Mouse (Mus musculus): ENCODE measurements at regions not wholly inside any gene's neighbourhood (a gene's known extent, or its start where the extent isn't known, plus 50 kb on each side); places are given as distances from the start of the nearest gene placed in this dataset.
A peak's percentile ranks its signal among the peaks of the same experiment; 100 is the strongest.

- no peak for DNase-seq (ENCODE audit: low spot score in 2 of 2)
These were observed 154.2 kb upstream of the Eomes start for GRCm38 (mm10) chr9:118323796-118324195.

DNA sequence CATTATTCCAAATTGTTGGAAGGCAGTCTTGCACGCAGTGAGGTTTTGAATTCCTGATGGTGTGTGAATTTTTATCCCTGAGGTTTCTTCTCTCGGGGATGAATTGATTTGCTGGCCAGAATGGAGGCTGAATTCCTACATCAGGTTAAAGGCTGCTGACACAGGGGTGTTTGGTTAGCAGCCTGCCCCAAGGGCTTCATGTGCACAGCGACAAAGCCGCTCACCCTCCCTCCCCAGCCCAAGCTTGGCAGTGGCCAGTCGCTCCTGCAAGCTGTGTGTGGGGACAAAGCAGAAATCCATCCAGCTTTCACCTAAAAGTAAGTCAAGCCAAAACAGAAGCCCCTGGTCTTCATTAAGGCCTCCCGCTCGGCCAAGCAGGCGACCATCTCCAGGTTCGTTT is 151.4 kb upstream of the Eomes start:
- no peak for DNase-seq (ENCODE audit: low spot score in 2 of 2)

- no peak for DNase-seq (ENCODE audit: low spot score in 2 of 2)
These were observed 150.1 kb upstream of the Eomes start for GRCm38 (mm10) chr9:118327904-118328303.

DNA sequence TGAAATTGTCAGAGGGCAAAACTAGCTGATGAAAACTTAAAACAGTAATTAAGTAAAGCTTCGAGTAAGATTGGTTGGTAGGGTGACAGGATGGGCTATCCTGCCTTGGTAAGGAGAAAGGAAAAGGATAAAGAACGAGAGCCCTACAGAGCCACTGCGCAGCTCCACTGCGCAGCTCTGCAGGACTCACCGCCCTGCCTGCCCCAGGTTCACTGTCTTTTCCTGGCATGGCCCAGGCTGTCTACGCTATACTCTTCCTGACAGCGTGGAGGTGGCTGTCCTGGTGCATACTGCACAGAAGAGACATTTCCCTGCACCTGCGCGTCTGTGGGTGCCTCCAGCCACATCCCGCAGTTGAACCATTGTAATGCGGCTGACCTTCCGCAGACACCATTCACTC is 136.6 kb upstream of the Eomes start:
- no peak for DNase-seq (ENCODE audit: low spot score in 2 of 2)

DNA sequence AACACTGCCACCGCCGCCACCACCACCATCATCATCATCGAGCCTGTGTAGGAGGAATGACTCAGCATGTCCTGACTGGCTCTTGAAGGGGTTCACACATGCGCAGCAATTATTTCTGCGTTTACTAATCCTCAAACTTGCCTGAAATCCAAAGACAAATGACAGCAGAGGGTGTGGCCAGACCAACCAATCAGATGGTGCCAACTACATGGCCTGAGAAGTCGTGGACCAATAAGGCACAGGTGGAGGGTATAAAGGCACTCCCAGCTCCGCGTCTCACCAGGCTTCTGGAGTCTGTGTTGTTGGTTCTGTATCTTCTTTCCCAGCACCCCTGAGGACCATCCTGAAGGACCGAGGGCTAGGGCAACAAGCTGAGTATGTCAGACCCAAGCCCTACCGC is 123.1 kb upstream of the Eomes start:
- DNase-seq (ENCODE audit: low spot score in 2 of 2), result no peak

- no peak for DNase-seq (ENCODE audit: low spot score in 2 of 2)
These were observed 120.6 kb upstream of the Eomes start for GRCm38 (mm10) chr9:118357406-118357805.

- DNase-seq (ENCODE audit: low spot score in 2 of 2), result no peak
These were observed 114.1 kb upstream of the Eomes start for GRCm38 (mm10) chr9:118363929-118364328.

DNA sequence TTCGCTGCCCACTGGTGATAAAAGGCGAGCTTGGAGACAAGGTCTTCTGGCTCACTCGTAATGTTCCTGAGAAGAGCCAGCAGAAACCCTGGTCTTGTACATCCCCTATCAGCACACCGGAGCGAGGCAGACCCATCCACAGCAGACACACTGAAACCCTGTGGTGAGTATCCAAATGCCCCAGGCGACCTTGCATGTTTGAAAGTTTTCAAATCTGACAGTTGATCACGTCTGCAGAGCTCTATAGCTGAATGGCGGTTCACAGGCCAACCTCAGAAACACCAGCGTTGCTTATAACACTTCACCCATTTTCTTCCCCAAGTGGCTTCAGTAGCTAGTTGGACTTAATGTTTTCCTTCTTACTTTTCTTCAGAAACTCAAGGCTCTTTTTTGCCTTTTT is 112.6 kb upstream of the Eomes start:
- DNase-seq (ENCODE audit: low spot score in 2 of 2), result no peak

GRCm38 (mm10) chr9:118367314-118367713 is 110.7 kb upstream of the Eomes start:
- DNase-seq (ENCODE audit: low spot score in 2 of 2), result no peak

GRCm38 (mm10) chr9:118370581-118370980 is 107.4 kb upstream of the Eomes start:
- no peak for DNase-seq (ENCODE audit: low spot score in 2 of 2)

- DNase-seq (ENCODE audit: low spot score in 2 of 2), result no peak
These were observed 103.3 kb upstream of the Eomes start for GRCm38 (mm10) chr9:118374680-118375079.

GRCm38 (mm10) chr9:118379055-118379454 is 99.0 kb upstream of the Eomes start:
- DNase-seq (ENCODE audit: low spot score in 2 of 2), result peak in 1 of 2 experiments; percentile 9

DNA sequence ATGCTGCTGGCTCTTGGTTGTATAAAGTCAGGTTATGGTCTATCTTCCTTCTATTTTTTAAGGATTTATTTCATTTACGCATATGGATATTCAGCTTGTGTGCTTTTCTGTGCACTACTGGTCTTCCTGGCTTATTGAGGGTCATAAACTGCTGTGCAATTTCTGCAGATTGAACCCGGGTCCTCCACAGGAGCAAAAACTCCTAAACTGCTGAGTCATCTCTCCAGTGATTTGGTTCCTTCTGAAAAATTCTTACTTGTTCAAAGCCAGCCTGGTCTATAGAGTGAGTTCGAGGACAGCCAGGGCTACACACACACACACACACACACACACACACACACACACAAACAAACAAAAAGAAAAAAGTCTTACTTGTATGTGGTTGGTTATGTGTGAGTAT is 95.5 kb upstream of the Eomes start:
- no peak for DNase-seq (ENCODE audit: low spot score in 2 of 2)

- DNase-seq (ENCODE audit: low spot score in 2 of 2), result no peak
These were observed 93.4 kb upstream of the Eomes start for GRCm38 (mm10) chr9:118384610-118385009.

GRCm38 (mm10) chr9:118387631-118388030 is 90.4 kb upstream of the Eomes start:
- no peak for DNase-seq (ENCODE audit: low spot score in 2 of 2)

DNA sequence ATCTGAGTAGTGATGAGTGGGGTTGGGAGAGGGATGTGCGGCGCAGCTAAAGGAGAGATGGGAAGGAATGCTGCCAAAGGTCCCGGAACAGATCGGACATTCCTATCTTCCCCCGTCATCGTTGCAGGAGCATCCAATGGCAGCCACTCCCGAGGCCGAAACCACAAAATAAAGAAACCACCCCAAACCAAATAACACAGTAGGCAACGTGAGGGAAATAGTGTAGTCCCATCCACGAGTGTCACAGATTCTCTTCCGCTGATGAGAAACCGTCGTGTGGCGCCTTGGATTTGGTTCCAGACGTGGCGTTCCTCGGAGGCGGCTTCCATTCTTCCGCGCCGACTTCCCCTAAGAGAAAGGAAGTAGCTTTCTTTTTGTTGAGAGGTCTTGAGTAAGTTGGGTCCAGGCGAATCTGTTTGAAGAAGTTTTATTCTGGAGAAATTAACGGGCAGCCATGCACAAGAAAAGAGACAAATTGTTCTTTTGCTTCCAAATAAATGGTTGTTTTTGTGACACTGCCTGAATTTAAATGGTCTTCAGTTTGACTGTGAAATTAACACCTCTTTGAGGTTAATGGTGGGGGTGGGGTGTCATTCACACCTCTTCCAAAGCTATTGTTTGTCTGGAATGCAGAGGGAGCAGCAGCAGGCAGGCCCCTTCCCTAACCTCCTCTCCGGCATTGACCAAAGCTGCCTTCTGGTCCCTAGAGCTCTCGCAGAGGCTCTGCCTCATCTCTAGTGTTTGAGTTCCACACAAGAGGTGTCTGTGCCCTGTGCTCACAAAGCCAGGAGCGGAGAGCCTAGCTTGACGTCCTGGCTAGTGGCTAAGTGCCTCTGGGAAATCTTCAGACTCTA is 88.3 kb upstream of the Eomes start:
- no peak for DNase-seq (ENCODE audit: low spot score in 2 of 2)

- no peak for DNase-seq (ENCODE audit: low spot score in 2 of 2)
These were observed 87.3 kb upstream of the Eomes start for GRCm38 (mm10) chr9:118390679-118391078.

DNA sequence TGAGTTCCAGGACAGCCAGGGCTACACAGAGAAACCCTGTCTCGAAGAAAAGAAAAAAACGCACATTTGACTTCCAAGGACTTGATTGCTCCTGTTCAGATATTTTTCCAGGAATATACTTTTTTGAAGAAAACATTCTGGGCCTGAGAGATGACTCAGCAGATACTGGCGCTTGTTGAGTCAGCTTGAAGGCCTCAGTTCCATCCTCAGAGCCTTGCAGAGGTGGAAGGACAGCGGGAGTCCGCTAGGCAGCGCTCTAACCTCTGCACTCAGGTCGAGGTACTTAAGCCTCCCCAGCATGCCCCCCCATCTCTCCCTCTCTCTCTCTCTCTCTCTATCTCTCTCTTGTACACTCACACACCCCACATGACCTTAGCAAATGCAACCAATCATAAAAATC is 86.3 kb upstream of the Eomes start:
- DNase-seq (ENCODE audit: low spot score in 2 of 2), result no peak

DNA sequence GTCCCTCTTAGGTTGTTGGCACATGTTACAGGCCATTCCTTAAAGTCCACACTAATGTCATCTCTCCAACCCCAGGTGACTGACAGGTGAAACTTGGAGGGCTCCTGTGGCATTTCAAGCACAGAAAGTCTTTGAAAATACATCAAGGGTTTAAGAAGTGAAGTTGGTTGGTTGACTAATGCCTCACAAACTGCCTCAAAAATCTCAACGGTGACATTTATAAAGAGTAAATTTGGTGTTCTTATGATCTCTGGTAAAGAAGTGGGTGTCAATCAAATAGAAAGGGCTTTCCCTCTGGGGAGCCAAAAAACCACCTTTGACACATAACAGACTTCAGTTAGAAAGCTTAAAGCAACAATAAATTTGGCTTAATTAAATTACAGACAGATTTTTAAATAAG is 85.2 kb upstream of the Eomes start:
- no peak for DNase-seq (ENCODE audit: low spot score in 2 of 2)

DNA sequence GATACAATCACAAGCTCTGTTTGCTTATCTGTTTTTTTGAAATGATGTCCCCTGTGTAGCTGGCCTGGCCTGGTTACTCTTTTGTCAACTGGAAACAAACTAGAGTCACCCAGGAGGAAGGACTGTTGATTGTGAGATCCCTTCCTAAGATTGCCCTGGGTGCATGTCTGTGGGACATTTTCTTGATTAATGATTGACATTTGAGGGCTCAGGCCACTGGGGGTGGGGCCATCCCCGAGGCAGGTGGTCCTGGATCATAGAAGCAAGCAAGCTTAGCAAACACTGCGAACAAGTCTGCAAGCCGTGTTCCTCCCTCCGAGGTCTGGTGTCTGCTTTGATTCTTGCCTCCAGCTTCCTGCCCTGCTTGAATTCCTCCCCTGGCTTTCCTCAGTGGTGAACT is 84.4 kb upstream of the Eomes start:
- DNase-seq (ENCODE audit: low spot score in 2 of 2), result no peak

- DNase-seq (ENCODE audit: low spot score in 2 of 2), result no peak
These were observed 81.5 kb upstream of the Eomes start for GRCm38 (mm10) chr9:118396425-118397053.

GRCm38 (mm10) chr9:118400520-118400919 is 77.5 kb upstream of the Eomes start:
- no peak for DNase-seq (ENCODE audit: low spot score in 2 of 2)

DNA sequence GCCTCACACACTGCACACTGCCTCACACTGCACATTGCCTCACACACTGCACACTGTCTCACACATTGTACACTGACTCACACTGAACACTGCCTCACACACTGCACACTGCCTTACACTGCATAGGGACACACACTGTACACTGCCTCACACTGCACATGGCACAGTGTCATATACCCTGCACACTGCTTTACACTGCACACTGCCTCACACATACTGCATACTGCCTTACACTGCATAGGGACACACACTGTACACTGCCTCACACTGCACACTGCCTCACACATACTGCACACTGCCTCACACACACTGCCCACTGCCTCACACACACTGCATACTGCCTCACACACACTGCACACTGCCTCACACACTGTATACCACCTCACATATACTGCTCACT is 76.8 kb upstream of the Eomes start:
- DNase-seq (ENCODE audit: low spot score in 2 of 2), result no peak

Data from left cerebral cortex, adult 8-10 months (tissue).